Mouse (Mus musculus) olfactory bulb, adult 2 months (tissue): ENCODE measurements around the gene Zfp989.

Source experiments
- CTCF ChIP-seq: fragments of 200-500 bp; IDR thresholded peaks from 2 replicates; pipeline ENCODE4 v1.5.1; 2012; ENCODE audit warnings: low read depth, mild to moderate bottlenecking, low read length, moderate library complexity; ENCODE audit not compliant: insufficient read depth
- POLR2A ChIP-seq: fragments of 200-500 bp; IDR thresholded peaks from 2 replicates; pipeline ENCODE4 v1.6.1; 2012; ENCODE audit warnings: mild to moderate bottlenecking, low read depth, low read length, moderate library complexity; ENCODE audit not compliant: insufficient read depth

GRCm38 (mm10) chr4:146932311-146933082 lies 39.3 kb upstream of the Zfp989 start:
- TF ChIP-seq CTCF (no peak), POLR2A (no peak)
